Mouse (Mus musculus): ENCODE results near the gene Dlx1.

DNA sequence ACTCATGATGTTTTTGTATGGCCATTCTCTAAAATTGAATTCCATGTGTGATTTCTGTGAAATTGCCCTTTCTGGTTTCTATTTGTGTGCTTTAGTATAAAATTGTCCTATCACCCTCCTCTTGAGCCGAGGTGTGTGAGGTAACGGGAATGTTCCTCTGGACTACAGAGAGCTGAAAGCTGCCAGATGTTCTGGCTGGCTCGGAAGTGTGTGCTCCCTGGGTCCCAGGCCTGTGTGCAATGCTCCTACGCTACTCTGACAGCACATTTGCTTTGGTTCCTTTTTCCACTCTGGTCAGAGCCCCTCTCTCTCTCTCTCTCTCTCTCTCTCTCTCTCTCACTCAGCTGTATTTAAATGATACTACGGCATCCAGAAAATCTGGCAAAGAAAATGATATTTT, 30.7 kb upstream of the Dlx1 start:
- TF ChIP-seq CTCF (conservative IDR thresholded peaks at IDR 0.05; ENCODE audit: low read length) (no peak), NANOG (IDR thresholded peaks at IDR 0.05; ENCODE audit: borderline replicate concordance, low read length) (no peak), POU5F1 (IDR thresholded peaks at IDR 0.05; ENCODE audit: borderline replicate concordance, low read length) (no peak)

Measured in E14TG2a.4 (cell line).